Mouse (Mus musculus): ENCODE data around the gene Tmem252.

The Tmem252 gene

DNA sequence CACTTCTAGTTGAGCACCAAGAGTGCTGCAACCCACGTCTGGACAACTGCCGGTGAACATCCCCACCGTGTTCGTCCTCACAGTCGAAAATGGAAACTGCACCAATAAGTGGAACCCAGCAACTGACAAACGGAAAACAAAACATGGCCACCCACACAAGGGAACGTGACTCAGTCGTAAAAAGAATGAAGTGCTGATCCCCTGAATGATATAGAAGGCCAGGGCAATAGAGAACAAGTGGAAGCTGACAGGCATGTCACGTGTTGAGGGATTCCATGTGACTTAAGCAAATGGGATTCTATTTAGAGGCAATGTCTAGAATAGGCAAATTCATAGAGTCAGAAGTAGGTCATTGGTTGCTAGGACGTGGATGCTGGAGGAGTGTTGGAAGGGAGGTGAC is 50.6 kb downstream of the Tmem252 start:
- DNase-seq (ENCODE audit: low spot score in 2 of 2), result no peak

DNA sequence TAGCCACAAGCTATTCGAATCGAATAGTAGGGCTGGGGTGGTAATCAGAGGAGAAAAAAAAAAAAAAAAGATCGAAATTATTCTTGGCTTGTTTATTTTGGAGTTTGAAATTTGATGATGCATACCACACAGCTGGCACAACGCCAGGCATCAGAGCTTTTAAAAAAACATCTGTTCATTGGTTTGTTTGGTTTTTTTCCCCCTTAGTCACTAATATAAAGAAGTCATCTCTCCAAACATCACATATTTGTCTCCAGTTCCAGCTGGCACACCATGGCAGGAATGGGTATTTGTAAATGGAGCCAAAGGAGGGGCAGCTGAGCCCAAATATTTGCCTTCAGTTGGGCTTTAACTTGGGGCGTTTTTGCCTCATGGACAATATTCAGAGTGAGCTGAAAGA is 56.9 kb downstream of the Tmem252 start:
- DNase-seq (ENCODE audit: low spot score in 2 of 2), result no peak
